Mouse (Mus musculus) frontal cortex, postnatal 14 days (tissue): ENCODE measurements around the gene Gm10282.
A peak's percentile ranks its signal among the peaks of the same experiment; 100 is the strongest.

ENCODE experiments used
- DNase-seq, 2 experiments: peaks; one replicate each; pipeline ENCODE4 v3.0.0; 2022; ENCODE audit warnings: low spot score in 2 of 2

The Gm10282 gene

DNA sequence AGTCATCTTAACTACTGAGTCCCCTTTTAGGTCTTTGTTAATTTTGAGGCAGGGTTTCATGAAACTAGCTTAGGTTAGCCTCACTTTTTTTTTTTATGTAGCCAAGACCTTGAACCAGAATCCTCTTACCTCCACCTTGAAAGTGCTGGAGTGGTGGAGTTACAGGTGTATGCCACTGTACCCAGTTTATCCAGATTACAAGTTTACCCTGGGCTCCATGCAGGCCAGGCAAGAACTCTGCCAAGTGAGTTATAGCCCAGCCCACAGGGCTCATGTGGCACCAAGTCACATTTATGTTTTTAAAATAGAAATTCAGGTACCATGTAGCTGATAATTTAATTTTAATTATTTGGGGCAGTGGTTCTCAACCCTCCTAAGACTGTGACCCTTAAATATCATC is 43.6 kb downstream of the Gm10282 start:
- no peak for DNase-seq

DNA sequence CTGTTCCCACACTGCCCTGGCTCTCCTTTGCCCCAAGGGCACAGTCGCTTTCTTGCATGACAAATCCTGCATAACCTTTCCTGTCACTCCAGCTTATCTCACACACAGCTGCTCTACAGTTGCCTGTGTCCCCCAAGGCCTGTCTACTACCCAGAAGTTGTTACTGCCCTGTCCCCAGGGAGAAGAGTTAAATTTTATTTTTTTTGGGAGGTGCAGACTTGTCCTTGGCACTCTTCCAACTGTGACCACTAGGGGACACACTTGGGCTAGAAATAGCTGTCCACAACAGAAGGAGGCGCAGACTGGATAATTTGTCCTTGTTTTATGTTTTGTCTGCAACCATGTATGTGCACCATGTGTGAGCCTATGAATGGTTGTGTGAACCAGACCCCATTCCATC is 44.0 kb downstream of the Gm10282 start:
- DNase-seq: no peak

DNA sequence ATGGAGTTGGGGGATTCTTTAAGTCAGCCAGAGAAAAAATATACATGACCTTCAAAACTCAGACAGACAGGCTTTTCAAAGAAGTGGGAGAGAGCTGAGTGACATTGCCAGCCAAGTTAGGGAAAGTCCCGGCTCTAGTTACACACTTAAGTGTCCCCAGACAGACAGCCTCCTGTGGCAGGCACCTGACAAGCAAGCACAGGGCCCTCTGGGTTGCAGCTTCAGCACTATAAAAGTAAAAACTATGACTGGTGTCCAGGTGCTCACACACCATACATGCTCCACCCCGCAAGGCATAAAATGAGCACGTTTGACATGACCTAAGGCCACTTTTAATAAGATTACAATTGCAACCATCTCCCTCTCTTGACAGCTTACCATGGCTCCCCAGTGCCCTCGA is 44.5 kb downstream of the Gm10282 start:
- no peak for DNase-seq

DNA sequence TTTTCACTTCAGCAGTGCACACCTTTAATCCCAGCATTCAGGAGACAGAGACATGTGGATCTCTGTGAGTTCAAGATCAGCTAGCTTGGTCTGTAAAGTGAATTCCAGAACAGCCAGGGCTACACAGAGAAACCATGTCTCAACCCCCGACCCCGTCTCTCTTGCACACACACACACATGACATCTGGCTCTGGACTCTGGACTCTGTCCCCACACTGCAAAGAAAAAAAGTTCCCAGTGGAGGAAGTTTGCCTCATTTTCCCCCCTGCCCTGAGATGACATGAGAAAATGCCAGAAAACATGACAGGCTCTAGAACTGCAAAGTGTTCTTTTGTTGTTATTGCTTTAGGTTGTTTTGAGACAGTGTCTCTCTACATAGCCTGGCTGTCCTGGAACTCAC is 45.2 kb downstream of the Gm10282 start:
- no peak for DNase-seq

DNA sequence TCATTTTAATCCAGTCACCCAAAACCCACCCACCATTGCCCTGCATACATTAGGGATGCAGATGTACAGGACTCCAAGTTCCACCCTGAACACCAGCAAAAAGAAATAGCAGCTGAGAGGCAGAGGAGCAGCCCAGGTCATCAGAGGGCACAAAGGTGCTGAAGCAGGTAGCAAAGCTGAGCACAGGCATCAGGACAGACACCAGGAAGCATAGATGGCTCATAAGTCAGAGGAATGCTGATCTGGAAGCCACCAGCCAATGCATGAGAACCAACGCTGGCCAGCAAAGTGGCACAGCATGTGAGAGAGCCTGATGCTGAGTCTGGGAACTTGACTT is 47.2 kb downstream of the Gm10282 start:
- DNase-seq: no peak

DNA sequence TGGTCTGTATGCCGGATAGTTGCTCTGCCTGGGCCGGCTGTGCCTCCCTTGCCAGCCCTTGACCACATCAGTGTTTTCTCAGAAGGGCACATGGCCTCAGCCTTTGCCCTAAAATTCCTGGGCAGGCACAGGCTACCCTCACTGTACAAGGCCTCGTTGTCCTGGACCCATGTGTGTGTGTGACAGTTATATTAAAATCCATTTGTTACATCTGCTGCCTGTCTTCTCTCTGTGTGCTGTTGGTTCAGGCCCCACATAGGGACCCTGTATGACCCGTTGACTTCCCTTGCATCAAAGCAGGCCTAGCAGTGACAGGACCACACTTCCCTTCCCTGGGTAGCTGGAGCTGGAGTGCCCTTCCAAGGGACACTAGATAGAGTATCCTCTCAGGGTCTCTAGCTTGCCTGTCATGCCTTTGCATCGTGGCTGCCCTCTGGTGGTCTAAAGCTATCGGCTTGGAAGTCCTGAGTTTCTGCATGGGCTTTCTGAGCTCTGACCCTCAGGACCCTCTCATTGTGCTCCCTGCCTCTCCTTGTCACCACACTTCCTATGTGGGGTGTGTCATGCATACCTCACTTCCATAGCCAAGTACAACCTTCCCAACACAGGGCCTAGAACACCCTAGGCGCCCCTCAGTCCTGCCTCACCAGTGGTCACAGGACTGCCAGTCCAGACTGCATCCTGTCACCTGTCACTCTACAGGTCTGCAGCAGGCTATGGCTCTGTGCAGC is 47.7 kb downstream of the Gm10282 start:
- DNase-seq: peak in 1 of 2 experiments; percentile 36
